Mouse (Mus musculus) E14TG2a.4 (cell line): ENCODE results near the gene Xpo4.

Experiments used
- CTCF ChIP-seq: conservative IDR thresholded peaks from 2 replicates; pipeline ENCODE4 v1.5.1; 2014; ENCODE audit warnings: low read length
- NANOG ChIP-seq: IDR thresholded peaks from 2 replicates; pipeline ENCODE4 v1.6.1; 2014; ENCODE audit warnings: borderline replicate concordance, low read length, mixed read lengths
- POU5F1 ChIP-seq: IDR thresholded peaks from 2 replicates; pipeline ENCODE4 v1.6.1; 2014; ENCODE audit warnings: low read length, borderline replicate concordance

DNA sequence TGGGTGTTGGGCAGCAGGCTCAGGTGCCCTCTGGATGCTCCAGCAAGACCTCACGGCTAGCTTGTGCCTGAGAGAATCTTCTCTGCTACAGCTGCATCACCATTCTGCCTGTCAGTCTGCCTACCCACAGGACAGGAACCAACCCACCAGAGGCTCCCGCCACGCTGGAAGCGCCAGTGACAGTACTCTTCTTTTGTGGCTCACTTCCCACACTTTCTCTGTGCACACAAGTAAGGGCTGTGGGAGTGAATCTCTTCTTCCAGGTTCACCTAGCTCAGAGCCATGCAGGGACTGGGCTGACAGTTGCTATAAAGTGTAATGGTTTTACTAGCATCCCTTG, 41.5 kb upstream of the Xpo4 start:
- no peak for TF ChIP-seq NANOG
- TF ChIP-seq CTCF = no peak
- no peak for TF ChIP-seq POU5F1
